Mouse (Mus musculus) heart, embryonic 14.5 days (tissue): ENCODE measurements at regions not wholly inside any gene's neighbourhood (a gene's known extent, or its start where the extent isn't known, plus 50 kb on each side); places are given as distances from the start of the nearest gene placed in this dataset.

ENCODE experiments used
- ATAC-seq: fragments of 200-750 bp; cut with Nextera tagmentation; 2 replicates; pipeline ENCODE4 v1.8.0; 2017; ENCODE audit warnings: low read depth, moderate TSS enrichment; ENCODE audit not compliant: insufficient number of reproducible peaks, insufficient read depth, low FRiP score
- H3K27ac ChIP-seq, 2 experiments: fragments of 200-500 bp in 1 of 2; fragments of 300-500 bp in 1 of 2; sonication (generic) in 1 of 2; replicated peaks in 1 of 2; 2 replicates each; pipeline ENCODE4 v1.5.1; 2012 to 2014; ENCODE audit warnings: low read depth in 2 of 2, low read length in 2 of 2, control low read depth in 1 of 2, mild to moderate bottlenecking in 1 of 2, mixed read lengths in 1 of 2; ENCODE audit not compliant: control insufficient read depth in 1 of 2, insufficient read depth in 1 of 2
- H3K27me3 ChIP-seq: fragments of 300-500 bp; sonication (generic); 2 replicates; pipeline ENCODE4 v1.6.1; 2014; ENCODE audit warnings: mild to moderate bottlenecking, low read length, control low read depth; ENCODE audit not compliant: control insufficient read depth, insufficient read depth
- H3K36me3 ChIP-seq: fragments of 300-500 bp; sonication (generic); 2 replicates; pipeline ENCODE4 v1.6.1; 2014; ENCODE audit warnings: mild to moderate bottlenecking, control low read depth, low read length, mixed read lengths; ENCODE audit not compliant: control insufficient read depth, insufficient read depth
- H3K4me1 ChIP-seq, 2 experiments: fragments of 200-500 bp in 1 of 2; fragments of 300-500 bp in 1 of 2; sonication (generic) in 1 of 2; 2 replicates each; pipeline ENCODE4 v1.6.1; 2012 to 2014; ENCODE audit warnings: low read length in 2 of 2, control low read depth in 1 of 2, mixed read lengths in 1 of 2; ENCODE audit not compliant: control insufficient read depth in 2 of 2, insufficient read depth in 2 of 2
- H3K4me2 ChIP-seq: fragments of 300-500 bp; sonication (generic); 2 replicates; pipeline ENCODE4 v1.6.1; 2014; ENCODE audit warnings: mild to moderate bottlenecking, low read length
- H3K4me3 ChIP-seq, 2 experiments: fragments of 200-500 bp in 1 of 2; fragments of 300-500 bp in 1 of 2; sonication (generic) in 1 of 2; 2 replicates each; pipeline ENCODE4 v1.5.1; 2012 to 2014; ENCODE audit warnings: low read length in 2 of 2, mild to moderate bottlenecking in 2 of 2, control low read depth in 1 of 2, low read depth in 1 of 2, moderate library complexity in 1 of 2; ENCODE audit not compliant: control insufficient read depth in 1 of 2, insufficient read depth in 1 of 2
- H3K9ac ChIP-seq: fragments of 300-500 bp; sonication (generic); 2 replicates; pipeline ENCODE4 v1.6.1; 2014; ENCODE audit warnings: mild to moderate bottlenecking, low read length
- H3K9me3 ChIP-seq: fragments of 300-500 bp; sonication (generic); 2 replicates; pipeline ENCODE4 v1.6.1; 2016; ENCODE audit warnings: low read length, control low read depth; ENCODE audit not compliant: control insufficient read depth
- WGBS: fragments of 180-500 bp; shearing (Covaris S2); extraction: QIAGEN DNeasy Blood & Tissue Kit; methylation state at CpG from one replicate; pipeline ENCODE4 v1.1.7; 2014; 5-methylcytosine and 5-hydroxymethylcytosine counted together

DNA sequence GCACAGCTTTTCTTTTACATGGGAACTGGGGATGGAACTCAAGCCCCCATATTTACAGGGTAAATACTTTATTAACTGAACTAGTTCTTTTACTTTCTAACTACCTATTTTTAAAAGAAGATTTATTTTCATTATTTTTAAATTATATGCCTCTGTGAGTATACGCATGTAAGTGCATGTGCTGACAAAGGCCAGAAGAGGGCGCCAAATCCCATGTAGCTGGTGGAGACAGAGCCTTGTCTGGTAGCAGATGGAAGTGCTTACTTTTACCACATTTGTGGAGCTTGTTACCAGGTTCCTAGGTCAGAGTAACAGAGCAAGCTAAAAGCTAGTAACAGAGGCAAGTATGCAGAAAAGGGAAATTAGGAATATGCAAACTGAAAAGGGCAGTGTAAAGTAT lies 119.4 kb downstream of the Pxdc1 start:
- Histone ChIP-seq H3K9ac (no peak overlapping the region), H3K27me3 (no peaks in the 10 kb centered on the region), H3K4me3 (no peak overlapping the region), H3K27ac (no peak overlapping the region), H3K36me3 (no peaks in the 10 kb centered on the region), H3K4me2 (no peak overlapping the region), H3K9me3 (no peaks in the 10 kb centered on the region), H3K4me1 (no peaks in the 10 kb centered on the region)
- no peak for ATAC-seq
- 68% methylated on average over 2 of the region's 2 CpGs for WGBS

DNA sequence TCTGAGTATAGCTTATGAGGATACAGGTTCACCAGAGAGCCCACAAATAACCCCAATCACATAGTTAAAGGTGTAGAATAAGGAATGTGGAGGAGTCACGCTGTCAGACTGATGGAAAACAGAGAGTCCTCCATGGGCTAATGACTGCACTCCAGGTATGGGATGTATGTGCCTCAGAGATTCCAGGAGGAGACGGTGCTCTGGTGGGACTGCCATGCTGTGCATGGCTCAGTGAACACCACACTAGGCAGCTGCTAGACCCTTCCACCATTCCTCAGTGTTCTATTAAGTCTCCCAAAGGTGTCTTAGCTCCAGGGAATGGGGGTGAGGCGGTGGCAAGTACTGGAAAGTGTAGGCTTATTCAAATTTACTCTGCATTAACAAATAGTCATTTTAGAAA lies 142.0 kb downstream of the Pxdc1 start:
- Histone ChIP-seq H3K4me2 (no peak overlapping the region), H3K4me1 (no peaks in the 10 kb centered on the region), H3K27me3 (no peaks in the 10 kb centered on the region), H3K27ac (no peak overlapping the region), H3K9ac (no peak overlapping the region), H3K36me3 (no peaks in the 10 kb centered on the region), H3K4me3 (no peak overlapping the region), H3K9me3 (no peaks in the 10 kb centered on the region)
- ATAC-seq = no peak
- WGBS = 82% methylated on average over 3 of the region's 3 CpGs

DNA sequence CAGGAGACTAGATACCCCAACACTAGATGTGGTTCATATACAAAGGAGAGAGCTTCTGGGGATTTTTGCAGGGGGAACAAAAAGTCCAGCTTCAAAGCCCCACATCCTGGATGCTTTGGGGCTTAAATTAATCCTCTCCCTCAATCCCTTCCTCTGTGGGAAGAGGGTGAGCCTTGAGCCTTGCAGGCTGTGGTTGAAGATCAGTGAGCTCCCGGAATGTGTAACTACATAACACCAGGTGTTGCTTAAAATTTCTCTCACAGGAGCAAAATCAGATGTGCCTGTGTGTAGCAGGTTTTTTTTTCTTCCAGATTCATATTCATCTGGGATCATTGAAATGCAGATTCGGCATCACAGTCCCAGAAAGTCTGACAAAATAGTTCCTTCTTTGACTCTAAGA lies 146.1 kb downstream of the Pxdc1 start:
- no peak for ATAC-seq
- H3K9ac ChIP-seq = no peak overlapping the region
- 82% methylated on average over 2 of the region's 2 CpGs for WGBS

DNA sequence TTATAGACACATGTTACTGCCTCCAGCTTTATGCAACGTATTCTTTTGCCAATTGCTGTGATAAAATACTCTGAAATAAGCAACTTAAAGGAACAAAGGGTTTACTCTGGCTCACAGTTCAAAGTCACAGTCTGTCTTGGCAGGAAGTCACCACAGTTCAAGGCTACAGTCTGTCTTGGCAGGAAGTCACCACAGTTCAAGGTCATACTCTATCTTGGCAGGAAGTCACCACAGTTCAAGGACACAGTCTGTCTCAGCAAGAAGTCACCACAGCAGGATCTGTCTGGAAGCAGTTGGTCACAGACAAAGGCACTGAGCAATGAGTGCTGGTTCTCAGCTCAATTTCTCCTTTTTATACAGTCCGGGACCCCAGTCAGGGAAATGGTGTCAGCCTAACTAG lies 147.4 kb downstream of the Pxdc1 start:
- H3K4me2 ChIP-seq = no peak overlapping the region
- no peaks in the 10 kb centered on the region for H3K4me1 ChIP-seq
- no peak for ATAC-seq
- no peak overlapping the region for H3K27ac ChIP-seq
- H3K9ac ChIP-seq = no peak overlapping the region
- no peaks in the 10 kb centered on the region for H3K9me3 ChIP-seq
- no peaks in the 10 kb centered on the region for H3K27me3 ChIP-seq
- no peaks in the 10 kb centered on the region for H3K36me3 ChIP-seq
- WGBS = 84% methylated on average over 2 of the region's 2 CpGs
- no peak overlapping the region for H3K4me3 ChIP-seq

More for the DNA sequence above, 146.1 kb downstream of the Pxdc1 start:
- Histone ChIP-seq H3K4me1 (no peaks in the 10 kb centered on the region), H3K9me3 (no peaks in the 10 kb centered on the region), H3K36me3 (no peaks in the 10 kb centered on the region), H3K27me3 (no peaks in the 10 kb centered on the region), H3K4me2 (no peak overlapping the region), H3K4me3 (no peak overlapping the region), H3K27ac (no peak overlapping the region)

DNA sequence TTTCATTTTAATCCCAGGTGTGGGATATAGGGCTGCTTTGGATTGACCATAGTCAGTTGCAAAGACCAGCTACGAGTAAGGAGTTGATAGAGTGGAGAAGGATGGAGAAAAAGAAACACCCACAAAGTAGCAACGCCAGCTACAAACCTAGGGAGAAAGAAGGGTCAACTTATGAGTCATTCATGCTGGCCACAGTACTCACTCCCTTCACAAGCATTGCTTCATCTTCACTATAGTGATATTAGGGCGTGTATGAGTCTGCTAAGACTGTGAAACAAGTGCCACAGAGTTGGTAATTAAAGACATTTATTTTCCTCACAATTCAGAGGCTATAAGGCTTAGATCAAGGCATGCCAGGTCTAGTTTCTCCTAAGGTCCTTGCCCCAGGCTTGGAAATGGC lies 148.4 kb downstream of the Pxdc1 start:
- H3K27ac ChIP-seq = no peak overlapping the region
- H3K36me3 ChIP-seq = no peaks in the 10 kb centered on the region
- ATAC-seq = no peak
- H3K4me3 ChIP-seq = no peak overlapping the region
- no peaks in the 10 kb centered on the region for H3K27me3 ChIP-seq
- no peaks in the 10 kb centered on the region for H3K4me1 ChIP-seq
- WGBS = 92% methylated on average over 3 of the region's 3 CpGs
- H3K4me2 ChIP-seq = no peak overlapping the region
- no peak overlapping the region for H3K9ac ChIP-seq
- H3K9me3 ChIP-seq = no peaks in the 10 kb centered on the region

DNA sequence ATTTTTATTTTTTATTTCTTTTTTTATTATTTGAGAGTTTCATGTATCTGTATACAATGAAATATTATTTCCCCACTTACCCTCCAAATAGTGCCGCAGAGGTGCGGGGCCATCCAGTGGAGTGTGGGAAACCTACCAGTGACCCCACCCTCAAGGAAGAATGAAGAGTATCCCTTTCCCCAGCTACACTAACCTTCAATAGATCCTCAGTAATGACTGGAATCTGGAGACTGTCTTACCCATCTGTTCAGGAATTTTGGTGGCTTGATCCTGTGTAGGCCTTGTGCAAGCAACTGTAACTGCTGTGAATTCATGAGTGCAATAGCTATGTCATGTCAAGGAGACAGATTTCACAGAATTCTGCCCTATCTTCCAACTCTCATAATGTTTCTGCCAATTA lies 153.9 kb upstream of the Slc22a23 start:
- no peak for ATAC-seq
- 91% methylated on average over 2 of the region's 2 CpGs for WGBS
- no peaks in the 10 kb centered on the region for H3K9me3 ChIP-seq
- H3K4me3 ChIP-seq = no peak overlapping the region
- no peaks in the 10 kb centered on the region for H3K4me1 ChIP-seq
- no peak overlapping the region for H3K4me2 ChIP-seq
- H3K9ac ChIP-seq = no peak overlapping the region
- H3K27ac ChIP-seq = no peak overlapping the region
- H3K27me3 ChIP-seq = no peaks in the 10 kb centered on the region
- no peaks in the 10 kb centered on the region for H3K36me3 ChIP-seq

DNA sequence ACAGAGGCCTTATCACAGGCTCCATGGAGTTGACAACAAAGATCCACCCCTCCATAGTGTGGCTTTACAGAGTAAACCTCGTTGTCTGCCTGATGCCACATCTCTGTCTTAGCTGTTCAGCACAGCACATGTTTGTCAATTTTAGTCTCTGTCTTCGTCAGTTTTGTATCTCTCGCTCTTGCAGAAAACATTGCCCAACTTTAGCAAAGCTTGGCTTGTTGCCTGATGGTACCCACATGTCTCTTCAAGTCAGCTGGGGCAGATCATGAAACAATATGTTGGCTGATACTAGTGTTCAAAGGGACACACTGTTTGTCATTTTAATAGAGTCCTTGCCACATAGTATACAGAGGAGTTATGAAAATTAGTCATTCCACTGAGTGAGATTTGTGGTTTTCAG lies 152.7 kb upstream of the Slc22a23 start:
- Histone ChIP-seq H3K27me3 (no peaks in the 10 kb centered on the region), H3K4me1 (no peaks in the 10 kb centered on the region), H3K9ac (no peak overlapping the region), H3K4me3 (no peak overlapping the region), H3K27ac (no peak overlapping the region), H3K36me3 (no peaks in the 10 kb centered on the region), H3K4me2 (no peak overlapping the region), H3K9me3 (no peaks in the 10 kb centered on the region)
- 80% methylated on average over 3 of the region's 3 CpGs for WGBS
- no peak for ATAC-seq

DNA sequence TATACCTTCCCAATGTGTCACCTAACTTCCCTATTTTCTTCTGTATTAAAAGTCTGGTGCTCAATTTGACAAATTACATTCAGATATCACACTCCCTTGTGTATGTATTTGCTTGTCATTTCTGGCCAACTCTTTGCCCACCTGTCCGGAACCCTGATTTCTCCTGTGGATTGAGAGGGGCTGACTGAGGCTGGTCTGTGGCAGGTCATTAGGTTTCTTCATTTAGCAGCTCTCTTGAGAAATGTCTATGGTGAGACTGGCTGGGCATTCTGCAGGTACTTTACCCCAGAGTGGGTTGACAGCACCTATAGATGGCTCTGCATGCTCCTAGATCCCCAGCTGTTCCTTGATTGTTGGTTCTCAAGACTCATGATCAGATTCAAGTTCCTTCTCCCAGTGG lies 139.8 kb upstream of the Slc22a23 start:
- no peak overlapping the region for H3K9ac ChIP-seq
- H3K27me3 ChIP-seq = no peaks in the 10 kb centered on the region
- no peak overlapping the region for H3K27ac ChIP-seq
- no peaks in the 10 kb centered on the region for H3K36me3 ChIP-seq
- H3K9me3 ChIP-seq = no peaks in the 10 kb centered on the region
- no peak overlapping the region for H3K4me2 ChIP-seq
- WGBS = 97% methylated on average over 1 of the region's 1 CpGs
- no peak overlapping the region for H3K4me3 ChIP-seq
- ATAC-seq = no peak
- H3K4me1 ChIP-seq = no peaks in the 10 kb centered on the region
